Mouse (Mus musculus) heart, embryonic 11.5 days (tissue): ENCODE measurements at regions not wholly inside any gene's neighbourhood (a gene's known extent, or its start where the extent isn't known, plus 50 kb on each side); places are given as distances from the start of the nearest gene placed in this dataset.

Experiments used
- ATAC-seq: fragments of 200-750 bp; cut with Nextera tagmentation; replicated peaks from 2 replicates; pipeline ENCODE4 v1.8.0; 2017; ENCODE audit warnings: moderate library complexity; ENCODE audit not compliant: insufficient number of reproducible peaks, low FRiP score, low TSS enrichment
- H3K27ac ChIP-seq: fragments of 300-500 bp; sonication (generic); 2 replicates; pipeline ENCODE4 v1.5.1; 2014; ENCODE audit warnings: mild to moderate bottlenecking, low read depth, low read length
- H3K27me3 ChIP-seq: fragments of 300-500 bp; sonication (generic); 2 replicates; pipeline ENCODE4 v1.6.1; 2014; ENCODE audit warnings: mild to moderate bottlenecking, low read length, mixed read lengths; ENCODE audit not compliant: control insufficient read depth, insufficient read depth
- H3K36me3 ChIP-seq: fragments of 300-500 bp; sonication (generic); 2 replicates; pipeline ENCODE4 v1.6.1; 2014; ENCODE audit warnings: mild to moderate bottlenecking, low read length, moderate library complexity, mixed read lengths; ENCODE audit not compliant: control insufficient read depth, insufficient read depth
- H3K4me1 ChIP-seq: fragments of 300-500 bp; sonication (generic); 2 replicates; pipeline ENCODE4 v1.6.1; 2014; ENCODE audit warnings: low read length; ENCODE audit not compliant: control insufficient read depth, insufficient read depth
- H3K4me2 ChIP-seq: fragments of 300-500 bp; sonication (generic); 2 replicates; pipeline ENCODE4 v1.6.1; 2014; ENCODE audit warnings: mild to moderate bottlenecking, moderate library complexity
- H3K4me3 ChIP-seq: fragments of 300-500 bp; sonication (generic); 2 replicates; pipeline ENCODE4 v1.5.1; 2014; ENCODE audit warnings: low read depth, low read length
- H3K9ac ChIP-seq: fragments of 300-500 bp; sonication (generic); 2 replicates; pipeline ENCODE4 v1.6.1; 2014; ENCODE audit warnings: mild to moderate bottlenecking, low read depth, low read length, moderate library complexity
- H3K9me3 ChIP-seq: fragments of 300-500 bp; sonication (generic); replicated peaks from 2 replicates; pipeline ENCODE4 v1.6.1; 2016; ENCODE audit warnings: low read length; ENCODE audit not compliant: control insufficient read depth
- WGBS: fragments of 180-500 bp; shearing (Covaris S2); extraction: QIAGEN DNeasy Blood & Tissue Kit; methylation state at CpG from one replicate; pipeline ENCODE4 v1.1.7; 2014; ENCODE audit not compliant: insufficient replicate concordance; 5-methylcytosine and 5-hydroxymethylcytosine counted together

DNA sequence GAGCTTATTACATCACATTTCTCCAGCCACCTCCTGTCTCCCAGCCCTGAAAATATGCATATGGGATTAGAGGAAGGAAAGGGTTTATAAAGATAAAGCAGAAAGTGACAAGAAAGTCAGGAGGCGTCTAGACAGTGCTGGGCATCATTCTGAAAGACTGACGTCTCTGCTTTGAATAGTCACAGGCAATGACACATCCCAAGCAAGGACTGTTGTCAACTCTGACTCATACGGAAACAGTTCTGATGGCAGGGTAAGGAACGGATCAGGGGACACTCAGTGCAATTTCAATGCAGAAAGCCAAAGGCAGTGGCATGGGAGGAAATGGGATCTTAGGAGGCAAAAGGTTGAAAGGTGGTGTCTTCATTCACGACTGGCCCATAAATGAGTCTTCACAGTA, 380.9 kb upstream of the Cblb start:
- H3K4me1 ChIP-seq: no peaks in the 10 kb centered on the region
- H3K27ac ChIP-seq: no peak overlapping the region
- no peaks in the 10 kb centered on the region for H3K27me3 ChIP-seq
- ATAC-seq: no peak
- H3K4me2 ChIP-seq: no peak overlapping the region
- no peaks in the 10 kb centered on the region for H3K9me3 ChIP-seq
- H3K9ac ChIP-seq: no peak overlapping the region
- no peaks in the 10 kb centered on the region for H3K36me3 ChIP-seq
- H3K4me3 ChIP-seq: no peak overlapping the region
- 49% methylated on average over 5 of the region's 5 CpGs for WGBS

DNA sequence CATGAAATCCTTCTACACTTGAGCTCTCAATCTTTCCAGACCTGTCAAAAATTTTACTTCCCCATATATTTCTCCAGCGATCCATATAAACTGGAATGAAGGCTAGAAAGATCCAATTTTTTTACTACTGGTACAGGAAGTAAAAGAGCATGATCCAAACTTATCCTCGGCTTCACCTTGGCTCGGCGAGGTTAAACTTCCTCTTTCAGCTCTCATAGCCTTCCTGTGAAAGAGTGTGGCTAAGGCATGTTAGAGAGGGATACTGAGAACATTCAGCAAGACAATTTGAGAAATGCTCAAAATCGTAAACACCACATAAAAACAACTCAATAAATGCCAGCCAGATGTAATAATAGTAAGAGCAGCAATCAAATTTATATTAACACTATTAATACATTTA, 380.3 kb upstream of the Cblb start:
- 85% methylated on average over 5 of the region's 5 CpGs for WGBS
- Histone ChIP-seq H3K9me3 (no peaks in the 10 kb centered on the region), H3K36me3 (no peaks in the 10 kb centered on the region), H3K27me3 (no peaks in the 10 kb centered on the region), H3K4me1 (no peaks in the 10 kb centered on the region), H3K4me3 (no peak overlapping the region), H3K4me2 (no peak overlapping the region), H3K27ac (no peak overlapping the region), H3K9ac (no peak overlapping the region)
- no peak for ATAC-seq

GRCm38 (mm10) chr16:51661693-51662092, 369.3 kb upstream of the Cblb start:
- Histone ChIP-seq H3K4me3 (no peak overlapping the region), H3K4me2 (no peak overlapping the region), H3K36me3 (no peaks in the 10 kb centered on the region), H3K9ac (no peak overlapping the region), H3K4me1 (peaks cover 4% of the 10 kb centered on the region; the same call in 1 of the 2 replicates), H3K27ac (no peak overlapping the region), H3K27me3 (no peaks in the 10 kb centered on the region), H3K9me3 (no peaks in the 10 kb centered on the region)
- whole genome bisulfite sequencing: 82% methylated on average over 1 of the region's 1 CpGs
- no peak for ATAC-seq

DNA sequence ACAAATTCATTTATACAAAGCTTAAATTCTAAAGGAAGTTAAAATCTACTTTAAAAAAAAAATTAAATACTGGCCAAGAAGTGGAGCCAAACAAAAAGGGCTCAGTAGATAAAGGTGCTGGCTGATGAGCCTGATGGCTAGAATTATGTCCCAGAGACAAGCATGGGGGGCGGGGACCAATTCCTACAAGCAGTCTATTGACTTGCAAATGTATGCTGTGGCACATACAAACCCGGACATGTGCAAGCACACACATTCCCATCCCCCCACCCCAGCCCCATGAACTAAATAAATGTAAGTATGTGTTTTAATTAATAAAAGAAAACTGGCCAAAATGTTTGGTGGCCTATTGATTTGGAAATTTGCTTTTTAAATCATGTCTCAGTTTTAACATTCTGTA, 366.7 kb upstream of the Cblb start:
- ATAC-seq: no peak
- 69% methylated on average over 2 of the region's 2 CpGs for WGBS
- H3K27me3 ChIP-seq: no peaks in the 10 kb centered on the region
- no peak overlapping the region for H3K4me2 ChIP-seq
- no peaks in the 10 kb centered on the region for H3K36me3 ChIP-seq
- no peak overlapping the region for H3K4me3 ChIP-seq
- H3K4me1 ChIP-seq: peaks cover 4% of the 10 kb centered on the region; the same call in 1 of the 2 replicates
- no peak overlapping the region for H3K9ac ChIP-seq
- no peak overlapping the region for H3K27ac ChIP-seq
- no peaks in the 10 kb centered on the region; the same call in 1 of the 2 replicates for H3K9me3 ChIP-seq

DNA sequence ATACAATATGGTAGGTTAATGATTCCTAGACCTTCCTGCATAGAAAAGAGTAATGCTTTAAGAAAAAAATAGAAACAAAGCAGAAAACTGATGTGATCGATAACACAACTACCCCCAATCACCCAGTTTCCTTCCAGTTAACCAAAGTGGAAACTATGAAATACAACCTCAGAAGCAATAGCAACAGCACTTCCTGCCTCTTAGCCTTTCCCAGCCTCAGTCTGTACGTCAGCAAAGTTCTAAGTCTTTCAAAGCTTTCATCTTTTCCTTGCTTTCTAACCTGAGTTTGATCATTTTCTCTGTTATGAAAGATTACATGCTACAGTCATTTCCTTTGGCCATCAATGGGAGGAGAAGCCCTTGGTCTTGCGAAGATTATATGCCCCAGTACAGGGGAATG, 355.9 kb upstream of the Cblb start:
- Histone ChIP-seq H3K27me3 (no peaks in the 10 kb centered on the region), H3K36me3 (no peaks in the 10 kb centered on the region), H3K4me2 (no peak overlapping the region), H3K27ac (no peak overlapping the region), H3K9ac (no peak overlapping the region), H3K9me3 (no peaks in the 10 kb centered on the region), H3K4me3 (no peak overlapping the region), H3K4me1 (no peaks in the 10 kb centered on the region)
- ATAC-seq: no peak
- WGBS: 78% methylated on average over 3 of the region's 3 CpGs

DNA sequence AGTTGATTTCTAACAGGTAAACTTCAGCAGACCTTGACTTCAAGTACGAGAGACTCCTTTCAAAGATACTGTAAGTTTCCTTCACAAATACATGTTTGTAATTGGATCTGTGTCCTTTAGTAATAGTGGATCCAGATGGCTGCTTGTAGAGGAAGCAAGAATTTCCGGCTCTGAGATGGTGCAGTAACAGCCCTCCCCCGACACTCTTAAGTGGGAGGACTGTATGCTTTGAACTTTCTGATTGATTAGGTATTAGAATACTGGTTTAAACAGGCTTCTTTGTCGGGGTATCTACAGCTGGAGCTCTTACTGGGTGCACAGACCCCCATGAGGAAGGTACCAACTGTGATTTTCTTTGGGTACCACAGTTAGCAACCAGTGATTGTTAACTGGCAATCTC, 355.0 kb upstream of the Cblb start:
- Histone ChIP-seq H3K9ac (no peak overlapping the region), H3K4me2 (no peak overlapping the region), H3K27me3 (no peaks in the 10 kb centered on the region), H3K36me3 (no peaks in the 10 kb centered on the region), H3K9me3 (no peaks in the 10 kb centered on the region), H3K4me1 (no peaks in the 10 kb centered on the region), H3K4me3 (no peak overlapping the region), H3K27ac (no peak overlapping the region)
- ATAC-seq: no peak
- 35% methylated on average over 4 of the region's 4 CpGs for WGBS

DNA sequence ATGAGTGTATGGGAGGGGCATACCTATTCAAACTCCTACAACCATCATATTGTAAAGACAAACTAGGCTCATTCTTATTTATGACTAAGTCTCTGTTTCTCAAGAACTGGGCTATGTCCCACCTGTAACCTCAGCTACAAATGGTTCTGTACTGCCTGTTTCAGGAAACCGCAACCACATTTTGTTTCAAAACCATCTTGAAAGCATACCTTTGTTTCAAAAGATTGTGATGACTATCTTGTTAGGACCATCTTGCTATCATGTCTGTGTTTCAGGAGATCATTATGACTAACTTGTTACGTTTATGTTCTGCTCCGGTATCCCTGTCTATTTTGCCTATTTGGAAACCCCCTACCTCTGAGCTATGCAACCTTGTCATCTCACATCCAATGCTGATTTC, 340.2 kb upstream of the Cblb start:
- ATAC-seq: no peak
- Histone ChIP-seq H3K4me3 (no peak overlapping the region), H3K27ac (no peak overlapping the region), H3K36me3 (no peaks in the 10 kb centered on the region), H3K4me1 (no peaks in the 10 kb centered on the region), H3K9me3 (no peaks in the 10 kb centered on the region), H3K27me3 (no peaks in the 10 kb centered on the region), H3K4me2 (no peak overlapping the region), H3K9ac (no peak overlapping the region)
- WGBS: 92% methylated on average over 3 of the region's 3 CpGs

DNA sequence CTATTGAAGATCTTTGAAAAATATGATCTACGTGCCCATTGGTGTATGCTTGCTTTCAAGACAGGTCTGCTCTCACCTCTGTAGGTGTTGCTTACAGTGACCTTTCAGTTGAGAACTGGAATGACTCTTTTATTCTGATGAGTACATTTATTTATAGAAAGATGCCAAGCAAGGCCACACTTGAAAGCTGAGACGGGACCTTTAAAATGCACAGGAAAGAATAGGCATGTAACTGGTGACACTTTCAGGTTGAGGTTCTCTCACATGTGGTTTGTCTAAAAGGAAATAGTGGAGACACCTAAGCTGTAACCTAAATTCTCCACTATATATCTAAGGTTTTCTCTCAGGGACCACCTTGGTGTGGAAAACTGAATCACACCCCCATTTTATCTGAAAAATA, 326.0 kb upstream of the Cblb start:
- Histone ChIP-seq H3K27ac (no peak overlapping the region), H3K4me1 (no peaks in the 10 kb centered on the region), H3K27me3 (no peaks in the 10 kb centered on the region), H3K4me2 (no peak overlapping the region), H3K9ac (no peak overlapping the region), H3K4me3 (no peak overlapping the region), H3K9me3 (no peaks in the 10 kb centered on the region), H3K36me3 (no peaks in the 10 kb centered on the region)
- ATAC-seq: no peak
- WGBS: 63% methylated on average over 2 of the region's 2 CpGs

GRCm38 (mm10) chr16:51718695-51719094, 312.3 kb upstream of the Cblb start:
- Histone ChIP-seq H3K4me3 (no peak overlapping the region), H3K9ac (no peak overlapping the region), H3K4me1 (no peaks in the 10 kb centered on the region), H3K36me3 (no peaks in the 10 kb centered on the region), H3K9me3 (no peaks in the 10 kb centered on the region), H3K4me2 (no peak overlapping the region), H3K27ac (no peak overlapping the region), H3K27me3 (no peaks in the 10 kb centered on the region)
- no peak for ATAC-seq
- WGBS: 62% methylated on average over 2 of the region's 2 CpGs
